Mouse (Mus musculus) testis, postnatal 14 days (tissue): ENCODE results near the gene Epha8.

Experiments
- DNase-seq: peaks from one replicate; pipeline ENCODE4 v3.0.0; 2021; ENCODE audit warnings: low spot score

Gene Epha8

DNA sequence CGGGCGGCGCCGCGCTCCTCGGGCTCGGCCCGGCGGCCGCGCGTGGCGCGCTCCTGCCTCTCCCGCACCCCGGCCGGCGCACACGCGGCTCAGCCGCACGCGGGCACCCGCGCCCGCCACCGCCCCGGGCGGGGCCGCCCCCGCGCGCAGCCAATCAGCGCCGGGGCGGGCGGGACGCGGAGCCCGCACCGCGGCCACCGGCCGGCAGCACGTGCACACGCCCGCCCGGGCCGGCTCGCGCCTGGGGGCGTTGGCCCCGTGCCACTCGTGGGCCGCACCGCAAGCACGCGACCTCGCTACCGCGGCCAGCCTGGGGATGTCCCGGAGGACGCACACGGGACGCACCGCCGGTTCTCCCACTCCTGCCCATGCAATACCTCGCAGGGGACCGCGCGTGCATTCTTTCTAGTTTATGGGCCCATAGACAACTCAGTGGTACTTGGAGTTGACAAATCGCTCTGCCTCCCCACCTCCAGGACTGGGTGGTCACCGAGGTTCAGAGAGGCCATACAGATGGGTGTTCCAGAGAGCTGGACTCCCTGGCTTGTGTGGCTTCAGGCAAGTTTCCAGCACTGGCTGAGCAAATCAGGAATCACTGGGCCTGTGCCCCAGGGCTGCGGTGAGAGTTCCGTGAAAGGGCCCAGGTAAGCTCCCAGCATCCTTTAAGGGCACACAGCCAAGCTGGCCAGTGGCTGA, at the start of gene Epha8:
TSS of gene Epha8 (minus strand) at position 66 of the 696 bp plus-strand sequence.
- no peak for DNase-seq

DNA sequence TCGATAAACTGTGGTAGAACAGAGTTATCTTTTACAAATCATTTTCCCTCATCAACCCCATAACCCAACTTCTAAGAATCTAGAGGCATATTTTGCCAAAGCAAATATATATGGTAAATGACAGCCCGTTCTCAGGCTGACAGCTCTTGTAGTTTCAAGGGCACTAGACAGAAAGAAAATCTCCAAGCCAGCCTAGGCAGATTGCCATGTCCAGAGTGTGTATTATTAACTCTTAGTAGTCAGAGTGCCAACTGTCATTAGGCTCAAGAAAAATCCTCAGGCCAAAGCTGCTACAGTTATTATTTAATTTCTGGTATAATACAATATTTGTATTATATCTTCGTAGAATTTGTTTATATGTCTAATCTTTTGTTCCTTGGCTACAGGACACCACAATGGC, 45.2 kb upstream of the Epha8 start:
- DNase-seq, result no peak

DNA sequence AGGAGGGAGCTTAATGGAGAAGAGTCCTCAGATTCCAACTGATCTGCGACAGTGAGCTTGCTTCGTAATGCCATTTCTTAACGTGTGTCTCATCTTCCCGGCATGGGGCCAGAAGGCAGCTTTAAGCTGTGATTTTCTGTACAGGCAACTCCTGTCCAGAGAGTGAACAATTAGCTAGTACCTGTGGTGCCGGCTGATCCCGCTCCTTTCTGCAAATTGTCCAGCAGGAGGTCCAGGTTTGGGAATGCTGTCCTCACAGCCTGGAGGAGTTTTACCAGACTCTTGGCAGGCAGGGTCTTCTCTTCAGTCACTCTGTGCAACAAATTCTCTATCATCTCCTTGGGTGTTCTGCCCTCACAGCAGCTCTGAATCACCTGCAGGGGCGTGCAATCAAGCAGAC, 44.4 kb upstream of the Epha8 start:
- no peak for DNase-seq

DNA sequence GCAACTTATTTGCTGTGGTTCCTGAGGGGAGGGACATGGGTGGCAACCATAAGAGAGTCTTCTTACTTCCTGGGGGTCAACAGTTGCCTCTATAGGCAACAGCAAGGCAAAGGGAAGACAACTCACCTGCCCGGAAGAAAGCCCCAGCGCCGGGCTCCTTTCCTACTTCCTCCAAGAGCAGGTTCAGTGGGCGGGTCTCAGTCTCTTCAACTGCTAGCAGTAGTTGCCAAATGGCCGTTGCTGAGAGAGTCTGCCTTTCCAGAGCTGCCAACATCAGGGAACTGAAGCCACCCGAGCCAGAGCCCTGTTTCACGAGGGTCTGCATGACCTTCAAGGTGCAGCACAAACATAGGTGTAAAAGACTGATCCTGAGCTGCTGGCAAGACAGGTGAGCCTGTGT, 41.8 kb upstream of the Epha8 start:
- no peak for DNase-seq

DNA sequence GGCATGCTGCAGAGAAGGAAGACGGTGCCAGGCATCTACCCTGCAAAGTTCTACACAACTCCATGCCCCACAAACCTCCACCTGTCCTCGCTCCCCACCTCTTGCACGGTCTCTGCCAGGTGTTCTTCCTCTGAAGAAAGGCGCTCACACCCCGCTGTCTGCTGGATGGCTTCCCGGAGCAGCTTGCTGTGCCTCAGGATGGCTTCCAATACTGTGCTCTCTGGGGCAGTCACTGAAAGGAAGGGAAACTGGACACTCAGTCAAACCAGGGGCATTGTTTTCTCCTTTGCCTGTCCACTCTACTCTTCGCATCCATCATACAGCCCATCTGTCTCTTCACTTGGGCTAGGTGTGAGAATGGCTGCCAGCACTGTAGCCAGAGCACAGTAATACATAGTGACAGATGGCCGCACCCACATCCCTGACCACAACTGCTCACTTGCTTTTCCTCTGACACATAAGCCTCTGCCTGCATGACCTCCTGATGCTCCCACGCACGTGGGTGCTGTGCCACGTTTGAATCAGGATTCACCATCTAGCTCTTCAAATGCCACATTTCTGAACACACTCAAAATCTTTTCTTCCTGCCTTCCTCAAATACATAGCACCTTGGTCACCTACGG, 41.2 kb upstream of the Epha8 start:
- DNase-seq, result no peak

DNA sequence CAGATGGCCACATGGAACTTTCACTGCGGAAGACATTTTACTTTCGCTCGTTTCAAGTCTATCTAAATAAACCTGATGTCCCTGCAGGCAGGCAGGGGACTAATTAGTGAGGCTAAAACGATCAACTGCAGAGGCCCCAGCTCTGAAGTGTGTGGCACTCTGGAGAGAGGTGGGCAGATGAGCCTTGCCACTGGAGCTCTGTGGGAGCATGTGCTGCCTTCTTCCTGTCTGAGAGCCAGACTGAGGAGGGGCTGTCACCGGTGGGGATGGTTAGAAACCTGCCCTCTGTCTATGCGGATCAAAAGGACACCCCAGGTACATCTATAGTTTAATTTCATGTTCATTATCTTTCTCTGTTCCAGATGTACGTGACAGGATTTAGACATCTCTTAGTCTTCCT, 40.3 kb upstream of the Epha8 start:
- no peak for DNase-seq

DNA sequence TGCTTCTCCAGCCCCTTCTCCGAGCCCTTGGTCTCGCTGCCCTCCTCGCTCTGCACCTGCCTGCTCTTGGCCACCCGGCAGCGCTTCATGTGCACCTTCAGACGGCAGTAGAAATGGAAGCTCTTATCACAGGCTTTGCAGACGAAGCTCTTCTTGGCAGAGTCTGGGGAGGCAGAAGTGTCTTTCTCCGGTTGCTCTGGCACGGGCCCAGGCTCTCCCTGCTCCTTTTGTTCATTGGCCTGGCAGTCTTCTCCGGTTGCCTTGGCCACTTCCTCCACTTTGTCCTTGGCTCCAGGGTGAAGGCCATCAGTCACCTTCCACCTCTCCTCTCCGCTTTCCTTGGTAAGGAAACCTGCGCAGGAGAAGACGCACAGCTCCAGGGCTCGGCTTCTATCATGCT, 38.7 kb upstream of the Epha8 start:
- DNase-seq, result peak; percentile 72

DNA sequence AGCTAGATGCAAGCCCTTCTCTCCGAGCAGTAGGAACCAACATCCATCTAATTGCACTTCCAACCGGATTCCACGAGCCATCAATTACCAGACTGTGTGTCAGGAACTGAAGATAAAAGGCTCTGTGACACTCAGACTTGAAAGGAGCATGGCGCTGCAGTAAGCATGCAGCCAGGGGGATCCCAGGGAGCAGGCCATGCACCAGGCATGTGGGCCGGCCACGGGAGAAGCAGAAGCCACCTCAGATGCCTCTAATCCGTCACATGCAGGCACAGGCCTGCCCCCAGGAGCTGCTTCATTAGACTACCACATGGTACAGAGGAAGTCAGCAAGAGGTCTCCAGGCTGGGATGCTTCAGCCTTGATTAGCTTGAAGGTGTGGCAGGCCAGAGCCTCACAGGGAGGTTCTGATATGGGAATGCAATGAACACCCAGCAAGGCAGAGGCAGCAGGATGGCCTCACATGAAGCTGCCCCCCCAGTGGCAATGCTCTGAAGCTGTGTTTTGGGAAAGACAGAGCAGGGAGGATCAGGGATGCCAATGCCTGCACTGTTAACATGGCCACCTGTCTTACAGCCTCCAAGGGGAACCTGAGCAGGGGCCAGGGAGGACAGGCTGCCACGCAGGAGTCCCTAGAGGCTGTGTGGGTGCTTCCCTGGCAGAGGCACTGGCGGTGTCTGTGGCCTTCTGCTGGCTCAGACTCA, 25.5 kb upstream of the Epha8 start:
- no peak for DNase-seq

DNA sequence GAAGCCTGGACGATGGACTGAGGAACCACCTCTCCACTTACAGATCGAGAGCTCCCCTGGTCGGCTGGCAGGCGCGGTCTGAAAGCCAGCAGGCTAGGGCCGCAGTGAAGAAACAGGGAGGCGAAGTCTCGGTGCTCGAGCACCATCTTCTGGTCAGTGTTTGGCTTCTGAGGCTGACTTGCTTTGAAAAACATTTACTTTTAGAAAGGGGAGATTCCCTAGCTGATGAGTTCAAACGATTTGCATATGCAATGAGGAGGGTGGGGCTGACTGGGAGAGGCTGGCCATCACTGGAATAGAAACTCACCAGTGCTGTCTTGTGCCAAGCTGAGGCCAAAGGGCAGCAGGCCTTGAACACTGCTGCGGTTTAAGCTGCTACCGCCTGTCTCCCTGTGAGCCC, 24.7 kb upstream of the Epha8 start:
- peak; percentile 19 for DNase-seq

DNA sequence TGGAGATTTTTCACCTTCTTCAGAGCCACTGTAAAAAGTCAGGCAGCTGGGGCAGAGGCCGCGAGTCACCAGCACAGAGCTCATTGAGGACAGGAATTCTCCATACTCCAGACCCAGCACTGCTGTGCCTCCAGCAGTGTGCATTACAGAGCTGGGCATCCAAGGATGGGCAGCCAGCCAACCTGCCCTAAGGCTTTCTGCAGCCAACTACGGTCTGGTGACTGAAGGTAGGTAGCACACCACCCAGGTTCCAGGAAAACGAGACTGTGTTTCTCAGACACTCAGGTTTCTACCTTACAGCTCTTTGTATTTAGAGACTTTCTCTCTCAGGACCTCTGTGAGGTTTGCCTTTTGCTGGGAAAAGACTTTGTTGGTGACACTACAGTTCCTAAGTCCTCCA, 24.3 kb upstream of the Epha8 start:
- no peak for DNase-seq

DNA sequence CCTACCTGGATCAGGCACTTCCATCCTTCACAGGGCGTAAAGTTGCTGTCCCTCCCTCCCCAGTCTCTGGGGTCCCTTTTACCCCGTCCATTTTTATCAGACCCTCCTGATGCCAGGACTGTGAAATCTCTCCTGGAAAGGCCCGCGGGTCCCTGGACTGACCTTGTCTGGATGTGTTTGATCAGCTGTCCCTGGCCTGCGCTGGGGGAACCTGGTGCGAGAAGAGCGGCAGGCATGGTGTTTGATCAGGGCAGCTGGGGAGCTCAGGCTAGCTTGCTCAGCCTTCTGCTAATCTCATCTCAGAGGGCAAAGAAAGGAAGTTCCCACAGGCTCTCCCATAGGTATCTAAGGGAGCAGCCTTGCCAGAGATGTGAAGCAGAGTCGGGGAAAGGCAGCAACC, 20.6 kb upstream of the Epha8 start:
- DNase-seq, result no peak

DNA sequence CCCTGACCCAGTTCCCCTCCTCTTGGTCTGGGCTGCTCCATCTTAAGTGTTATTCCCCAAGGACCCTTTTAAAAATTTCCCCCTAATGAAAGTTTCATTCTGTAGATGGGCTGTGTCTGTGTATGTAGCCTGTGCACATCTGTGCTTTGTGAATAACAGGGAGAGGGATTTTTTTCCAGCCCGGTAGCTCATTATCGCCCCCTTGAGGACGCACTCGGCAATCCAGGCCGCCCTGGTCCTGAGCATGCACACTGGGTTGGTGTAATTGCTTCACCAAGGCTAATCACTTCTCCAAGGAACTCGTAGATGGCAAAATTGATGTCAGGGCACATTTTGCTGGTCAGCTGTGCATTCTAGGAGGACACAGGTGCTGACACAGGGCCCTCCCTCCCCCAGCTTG, 14.3 kb upstream of the Epha8 start:
- DNase-seq, result no peak

DNA sequence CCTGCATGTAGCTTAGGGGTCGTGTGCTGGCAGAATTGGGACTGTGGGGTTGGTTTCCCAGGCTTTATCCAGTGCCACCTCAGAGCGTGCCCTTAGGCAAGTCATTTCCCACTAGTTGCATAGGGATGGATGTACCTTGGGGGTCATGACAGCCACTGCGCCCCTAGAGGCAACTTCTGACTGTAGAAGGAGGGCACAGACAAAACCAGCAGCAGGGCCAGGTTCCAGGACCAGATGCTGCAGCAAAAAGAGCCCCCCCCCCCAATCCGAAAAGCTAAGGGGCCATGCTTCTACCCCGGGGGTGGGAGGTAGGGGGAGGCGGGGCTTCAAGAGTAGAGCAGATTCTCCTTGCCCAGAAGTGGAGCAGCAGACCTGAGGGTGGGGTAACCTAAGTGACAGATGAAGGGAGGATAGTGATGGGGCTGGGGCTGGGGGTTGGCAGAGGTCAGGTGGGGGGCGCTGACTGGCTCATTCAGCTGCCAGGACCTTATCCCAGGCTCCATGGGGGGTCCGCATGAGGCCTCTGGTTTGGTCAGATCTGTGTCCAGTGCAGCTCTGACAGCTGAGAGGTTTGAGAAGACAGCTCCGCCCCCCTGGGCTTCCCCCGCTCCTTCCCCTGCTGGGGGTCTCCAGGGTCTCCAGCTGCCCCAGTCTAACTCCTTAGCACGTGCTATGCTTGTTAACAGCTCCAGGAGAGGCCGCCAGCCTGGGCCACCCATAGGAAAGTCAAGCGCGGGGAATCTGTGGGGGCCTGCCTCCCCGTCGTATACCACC, 13.1 kb upstream of the Epha8 start:
- DNase-seq, result no peak

DNA sequence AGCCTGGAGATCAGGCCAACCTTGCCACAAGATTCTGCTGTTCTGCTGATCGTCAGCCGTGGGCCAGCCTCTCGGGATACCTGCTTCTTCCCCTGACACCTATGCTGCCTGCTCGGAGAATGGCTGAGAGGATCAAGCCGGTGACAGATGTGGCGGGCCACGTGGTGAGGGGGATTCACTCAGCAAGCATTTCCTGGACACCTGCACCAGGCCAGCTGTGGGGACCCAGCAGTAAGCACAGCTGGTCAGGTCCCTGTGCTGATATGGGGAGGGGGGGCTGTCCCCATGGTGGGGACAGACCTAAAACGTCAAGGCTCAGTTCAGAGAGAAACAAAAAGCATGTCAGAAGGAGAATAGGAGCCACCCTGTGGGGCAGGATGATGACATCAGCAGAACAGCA, 12.5 kb upstream of the Epha8 start:
- no peak for DNase-seq

DNA sequence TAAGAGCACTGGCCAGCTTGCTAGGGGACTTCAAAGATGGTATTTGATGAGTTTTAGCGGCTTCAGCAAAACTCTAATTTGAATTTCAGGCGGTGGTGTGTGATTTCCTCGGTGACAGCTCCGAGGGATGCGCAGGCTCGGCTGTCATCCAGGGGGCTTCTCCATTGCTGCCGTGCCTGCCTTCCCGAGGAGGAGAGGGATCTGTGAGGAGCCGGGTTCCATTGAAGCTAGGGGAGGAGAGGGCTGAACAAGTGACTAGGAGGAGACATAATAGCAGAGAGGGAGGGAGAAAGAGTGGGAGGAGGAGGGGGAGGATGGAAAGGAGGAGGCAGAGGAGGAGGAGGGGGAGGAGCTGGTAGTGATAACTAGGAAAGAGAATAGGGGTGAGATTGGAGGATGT, 10.9 kb upstream of the Epha8 start:
- DNase-seq, result no peak

DNA sequence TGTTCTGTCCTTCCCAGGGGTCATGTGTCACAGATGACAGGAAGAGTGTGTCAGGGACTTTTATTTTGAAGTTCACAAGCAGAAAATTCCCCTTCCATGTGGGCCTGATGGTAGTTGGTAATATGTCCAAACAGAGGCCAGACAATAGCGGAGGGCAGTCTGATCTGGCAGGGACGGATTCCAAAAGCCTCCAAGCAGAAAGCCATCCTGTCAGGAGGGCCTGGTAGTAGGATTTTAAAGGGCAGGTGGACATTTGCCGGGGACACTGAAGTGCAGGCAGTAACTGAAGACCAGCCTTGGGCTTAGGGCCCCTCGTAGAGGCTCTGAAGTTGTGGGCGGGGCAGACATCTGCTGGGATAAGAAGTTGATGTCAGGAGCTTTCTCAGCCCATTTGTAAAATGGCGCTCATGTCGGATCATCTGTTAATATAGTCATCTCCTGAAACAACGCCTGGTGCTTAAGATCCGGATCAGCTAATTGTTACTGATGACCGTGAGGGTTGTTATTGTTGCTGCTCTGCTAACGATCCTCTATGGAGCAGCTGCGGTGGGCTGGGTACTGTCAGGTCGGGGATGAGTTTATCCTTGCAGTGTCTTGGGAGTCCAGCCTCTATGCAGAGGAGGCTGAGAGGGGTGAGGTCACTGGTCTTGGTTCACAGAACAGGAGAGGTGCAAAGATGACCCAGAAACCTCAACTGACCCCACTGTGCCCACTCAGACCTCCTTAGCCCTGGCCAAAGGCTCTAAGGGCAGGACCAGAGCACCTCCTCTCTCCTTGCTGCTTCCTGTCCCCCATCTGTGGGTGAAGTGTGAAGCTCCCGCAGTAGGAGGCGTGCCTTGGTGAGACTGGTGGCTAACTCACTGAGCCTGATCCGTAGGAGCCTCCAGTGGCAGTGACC, 10.1 kb upstream of the Epha8 start:
- no peak for DNase-seq

DNA sequence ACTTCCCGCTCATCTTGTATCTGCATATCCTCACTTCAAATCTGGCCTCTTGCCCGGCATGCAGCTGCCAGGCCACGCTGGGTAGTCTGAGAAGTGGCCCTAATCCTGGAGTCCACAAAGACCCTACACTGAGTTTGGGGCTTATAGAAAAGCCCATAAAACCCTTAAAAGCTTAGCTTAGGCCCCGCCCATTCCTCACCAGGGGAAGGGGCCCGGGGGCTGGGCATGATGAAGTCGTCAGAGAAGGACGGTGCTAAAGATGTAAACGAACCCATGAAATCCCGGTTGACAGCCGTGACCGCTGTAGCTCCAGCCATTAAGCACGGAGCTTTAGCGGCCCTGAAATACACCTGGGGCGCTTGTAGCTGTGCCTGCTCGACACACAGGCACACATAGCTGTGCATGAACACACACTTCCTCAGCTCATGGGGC, 8.4 kb upstream of the Epha8 start:
- no peak for DNase-seq

DNA sequence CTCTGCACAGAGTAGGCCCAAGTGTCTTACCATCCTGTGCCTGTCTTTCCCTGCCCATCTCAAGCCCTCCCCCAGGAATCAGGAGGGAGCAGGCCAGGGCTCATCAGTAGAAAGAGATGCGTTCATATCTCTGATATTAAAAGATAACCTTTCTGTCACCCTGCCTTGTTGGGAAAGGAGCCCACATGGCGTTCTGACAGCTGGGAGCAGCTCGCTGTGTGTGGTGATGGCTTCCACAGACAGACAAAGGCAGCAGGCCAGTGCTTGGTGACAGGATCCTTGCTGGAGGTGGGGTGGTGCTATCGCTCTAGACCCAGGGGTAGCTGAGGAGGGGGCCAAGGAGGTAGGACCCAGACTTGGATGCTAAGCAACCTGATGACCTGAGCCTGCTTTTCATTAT, 5.8 kb upstream of the Epha8 start:
- no peak for DNase-seq

DNA sequence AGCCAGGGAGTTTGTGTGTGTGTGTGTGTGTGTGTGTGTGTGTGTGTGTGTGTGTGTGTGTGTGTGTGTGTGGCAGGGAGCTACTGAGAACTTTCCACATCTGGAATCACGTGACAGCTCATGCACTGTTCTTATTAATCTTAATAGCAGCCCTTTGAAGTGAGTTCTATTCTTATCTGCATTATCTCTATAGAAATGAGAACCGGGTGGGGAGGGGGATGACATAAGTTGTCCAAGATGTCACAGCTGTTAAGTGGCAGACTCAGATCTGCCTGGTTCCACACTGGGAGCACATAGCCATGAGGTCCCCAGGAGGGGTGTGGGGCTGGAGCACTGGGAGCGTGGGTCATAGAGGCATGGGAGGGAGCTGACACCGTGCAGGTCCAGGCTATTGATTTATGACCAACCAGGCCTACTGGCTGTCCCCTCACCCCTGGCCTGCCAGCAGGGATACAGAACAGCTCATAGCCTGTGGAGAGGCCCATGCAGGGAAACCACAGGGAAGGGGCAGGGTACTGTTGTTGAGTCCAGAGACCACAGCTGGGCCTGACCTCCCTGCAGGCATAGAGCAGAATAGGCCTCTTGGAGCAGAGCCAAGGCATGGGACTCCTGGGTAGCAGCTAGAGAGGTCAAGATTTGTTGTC, 5.1 kb upstream of the Epha8 start:
- no peak for DNase-seq

DNA sequence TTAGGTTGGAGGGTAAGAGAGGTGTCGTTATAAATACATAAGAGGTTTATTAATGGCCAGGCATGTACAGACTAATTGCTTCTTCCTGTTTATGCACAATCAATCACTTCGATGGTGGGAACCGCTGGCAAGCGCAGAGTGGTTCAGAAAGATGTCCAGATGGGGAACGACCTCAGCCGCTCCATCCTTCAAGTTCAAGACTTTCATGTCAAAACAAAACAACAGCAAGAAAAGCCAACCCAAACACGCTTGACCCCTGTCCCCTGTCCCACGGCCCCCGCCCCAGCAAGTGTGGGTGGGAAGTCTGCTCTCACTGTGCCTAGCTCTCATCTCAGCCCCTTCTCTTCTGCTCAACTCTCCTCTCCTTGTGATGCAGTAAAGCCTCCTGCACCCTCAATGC, 4.0 kb upstream of the Epha8 start:
- DNase-seq, result no peak

DNA sequence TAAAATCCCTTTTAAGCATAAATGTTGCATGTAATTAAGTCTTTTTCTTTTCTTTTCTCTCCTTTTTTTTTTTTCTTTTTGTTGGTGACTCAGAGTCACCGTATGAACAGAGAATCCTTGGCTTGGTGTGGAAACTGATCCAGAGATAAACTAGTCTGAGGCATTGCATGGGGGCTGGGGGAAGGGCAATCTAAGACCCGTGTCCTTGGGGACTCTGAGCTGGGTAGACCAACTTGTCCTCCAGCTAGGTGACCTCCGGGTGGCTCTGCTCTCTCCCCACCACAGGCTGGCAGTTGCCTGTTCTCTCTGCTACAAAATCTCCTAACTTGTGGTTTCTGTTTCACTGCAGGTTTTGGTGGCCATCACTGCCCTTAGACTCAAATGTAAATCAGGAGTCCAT, 3.5 kb upstream of the Epha8 start:
- no peak for DNase-seq
